Mouse (Mus musculus) adrenal gland, postnatal 4 days (tissue): ENCODE measurements around the gene Gpr160. TPM values are rescaled to one million over a fixed set of nuclear protein-coding genes. Genes with fewer than 3 reads are reported as not detected.
"Not testable (repeated sequence)": the region's sequence is repeated elsewhere in the genome, so short reads cannot be mapped to it uniquely, and the experiment has no call there.

Experiments used
- DNase-seq, 2 experiments: peaks; one replicate each; pipeline ENCODE4 v3.0.0; 2021 to 2022; ENCODE audit warnings: low spot score in 2 of 2, mixed read lengths in 2 of 2
- long read RNA-seq, 2 experiments: library from polyadenylated mRNA; stranded (forward); transcript quantifications; one replicate each; pipeline ENCODE4 v2.0.0; 2021
- total RNA-seq, 2 experiments: library from RNA; stranded (reverse); gene quantifications; 2 replicates each; pipeline ENCODE4 v1.2.3; 2021

Gpr160 gene
- 1 to 10 TPM; 2.3 to 2.7 TPM for total RNA-seq
- long read RNA-seq, experiment 1 = 0 reads
- long read RNA-seq, experiment 2, partial matches to known transcripts = 0 of 5 reads
- long read RNA-seq, experiment 2, other reads (novel, unspliced or antisense) = 1 of 5 reads

- peak; percentile 42 to 55 for DNase-seq
Observed at GRCm38 (mm10) chr3:30855604-30856458, at the start of gene Gpr160. Gpr160 (plus strand) TSS chr3:30855950.

GRCm38 (mm10) chr3:30812881-30813280 lies 42.9 kb upstream of the Gpr160 start:
- DNase-seq = no peak

GRCm38 (mm10) chr3:30818630-30819125 lies 37.1 kb upstream of the Gpr160 start:
- no peak for DNase-seq

GRCm38 (mm10) chr3:30822163-30822562 lies 33.6 kb upstream of the Gpr160 start:
- no peak for DNase-seq

GRCm38 (mm10) chr3:30826069-30826468 lies 29.7 kb upstream of the Gpr160 start:
- DNase-seq = no peak

GRCm38 (mm10) chr3:30831848-30832606 lies 23.7 kb upstream of the Gpr160 start:
- DNase-seq = no peak

- no peak for DNase-seq
Observed at GRCm38 (mm10) chr3:30833254-30833653, 22.5 kb upstream of the Gpr160 start.

GRCm38 (mm10) chr3:30845755-30846154 lies 10.0 kb upstream of the Gpr160 start:
- no peak for DNase-seq

GRCm38 (mm10) chr3:30847413-30847812 lies 8.3 kb upstream of the Gpr160 start:
- DNase-seq = no peak

GRCm38 (mm10) chr3:30851422-30851821 lies 4.3 kb upstream of the Gpr160 start:
- no peak for DNase-seq

- DNase-seq = no peak
Observed at GRCm38 (mm10) chr3:30853596-30853995, 2.2 kb upstream of the Gpr160 start.

- not testable (repeated sequence) for DNase-seq
Observed at GRCm38 (mm10) chr3:30859599-30859998, 3.8 kb downstream of the Gpr160 start.

- no peak for DNase-seq
Observed at GRCm38 (mm10) chr3:30860705-30861104, 5.0 kb downstream of the Gpr160 start.

- DNase-seq = no peak
Observed at GRCm38 (mm10) chr3:30863712-30864435, 8.1 kb downstream of the Gpr160 start.

GRCm38 (mm10) chr3:30864640-30865039 lies 8.9 kb downstream of the Gpr160 start:
- DNase-seq = no peak

GRCm38 (mm10) chr3:30868176-30868575 lies 12.4 kb downstream of the Gpr160 start:
- no peak for DNase-seq

- DNase-seq = no peak
Observed at GRCm38 (mm10) chr3:30868625-30869024, 12.9 kb downstream of the Gpr160 start.

- DNase-seq = no peak
Observed at GRCm38 (mm10) chr3:30869995-30870394, 14.2 kb downstream of the Gpr160 start.

GRCm38 (mm10) chr3:30876709-30877108 lies 21.0 kb downstream of the Gpr160 start:
- DNase-seq = no peak

GRCm38 (mm10) chr3:30887449-30887848 lies 31.7 kb downstream of the Gpr160 start:
- no peak for DNase-seq

- no peak for DNase-seq
Observed at GRCm38 (mm10) chr3:30889014-30889413, 33.3 kb downstream of the Gpr160 start.
